Mouse (Mus musculus): Measurements from ENCODE around the gene Rbfox2. TPM values are rescaled to one million over a fixed set of nuclear protein-coding genes. Genes with fewer than 3 reads are reported as not detected.
A peak's percentile ranks its signal among the peaks of the same experiment; 100 is the strongest.

Rbfox2 gene
- total and polyA plus RNA-seq, 2 experiments: 17.4 to 21.5 TPM

GRCm38 (mm10) chr15:77234296-77234695 lies 72.5 kb downstream of the Rbfox2 start:
- Histone ChIP-seq H3K4me1 (ENCODE audit: control insufficient read depth, insufficient read depth, low read length) (peaks cover 13% of the 10 kb centered on the region), H3K27me3 (ENCODE audit: control insufficient read depth, insufficient read depth, low read length) (no peaks in the 10 kb centered on the region), H3K27ac (replicated peaks; ENCODE audit: insufficient read depth, low read depth, low read length) (no peak overlapping the region), H3K36me3 (ENCODE audit: control insufficient read depth, insufficient read depth, low read length) (no peaks in the 10 kb centered on the region), H3K79me2 (ENCODE audit: control insufficient read depth, insufficient read depth, low read length) (peaks cover 28% of the 10 kb centered on the region; the same call in 1 of the 2 replicates), H3K4me3 (ENCODE audit: insufficient read depth, low read depth, low read length) (no peak overlapping the region), H3K9ac (ENCODE audit: low read depth, low read length) (no peak overlapping the region)
- WGBS: 47% methylated on average over 4 of the region's 4 CpGs
- DNase-seq (ENCODE audit: extremely low read depth, low read depth, low spot score): no peak
- TF ChIP-seq POLR2A (IDR thresholded peaks at IDR 0.05; ENCODE audit: extremely low read depth, insufficient read depth, low read length) (no peak), CTCF (IDR thresholded peaks at IDR 0.05; ENCODE audit: low read depth, low read length) (no peak)

- DNase-seq (ENCODE audit: extremely low read depth, low read depth, low spot score): no peak
- peaks cover 18% of the 10 kb centered on the region; the same call in 1 of the 2 replicates for H3K79me2 ChIP-seq (ENCODE audit: control insufficient read depth, insufficient read depth, low read length)
- no peak overlapping the region for H3K9ac ChIP-seq (ENCODE audit: low read depth, low read length)
- TF ChIP-seq CTCF (IDR thresholded peaks at IDR 0.05; ENCODE audit: low read depth, low read length): no peak
- no peak for TF ChIP-seq POLR2A (IDR thresholded peaks at IDR 0.05; ENCODE audit: extremely low read depth, insufficient read depth, low read length)
- WGBS: 82% methylated on average over 3 of the region's 3 CpGs
- H3K4me3 ChIP-seq (ENCODE audit: insufficient read depth, low read depth, low read length): no peak overlapping the region
- peaks cover 8% of the 10 kb centered on the region for H3K4me1 ChIP-seq (ENCODE audit: control insufficient read depth, insufficient read depth, low read length)
- H3K36me3 ChIP-seq (ENCODE audit: control insufficient read depth, insufficient read depth, low read length): no peaks in the 10 kb centered on the region
- H3K27ac ChIP-seq (replicated peaks; ENCODE audit: insufficient read depth, low read depth, low read length): no peak overlapping the region
- H3K27me3 ChIP-seq (ENCODE audit: control insufficient read depth, insufficient read depth, low read length): no peaks in the 10 kb centered on the region
Measured at GRCm38 (mm10) chr15:77230144-77230543, 76.7 kb downstream of the Rbfox2 start.

- 20% methylated on average over 7 of the region's 7 CpGs for WGBS
- H3K4me3 ChIP-seq (ENCODE audit: insufficient read depth, low read depth, low read length): no peak overlapping the region
- peak overlapping the region; percentile 50 for H3K9ac ChIP-seq (ENCODE audit: low read depth, low read length)
- H3K27ac ChIP-seq (replicated peaks; ENCODE audit: insufficient read depth, low read depth, low read length): peak overlapping the region; percentile 26
- H3K4me1 ChIP-seq (ENCODE audit: control insufficient read depth, insufficient read depth, low read length): peaks cover 8% of the 10 kb centered on the region
- H3K27me3 ChIP-seq (ENCODE audit: control insufficient read depth, insufficient read depth, low read length): no peaks in the 10 kb centered on the region
- H3K36me3 ChIP-seq (ENCODE audit: control insufficient read depth, insufficient read depth, low read length): no peaks in the 10 kb centered on the region
- 0 out of 2 replicates have a peak, but pooled peaks have one; percentile 10 for TF ChIP-seq CTCF (IDR thresholded peaks at IDR 0.05; ENCODE audit: low read depth, low read length)
- no peak for TF ChIP-seq POLR2A (IDR thresholded peaks at IDR 0.05; ENCODE audit: extremely low read depth, insufficient read depth, low read length)
- DNase-seq (ENCODE audit: extremely low read depth, low read depth, low spot score): peak; percentile 81
- peaks cover 12% of the 10 kb centered on the region; the same call in 1 of the 2 replicates for H3K79me2 ChIP-seq (ENCODE audit: control insufficient read depth, insufficient read depth, low read length)
Measured at GRCm38 (mm10) chr15:77226831-77227354, 79.9 kb downstream of the Rbfox2 start.

- 60% methylated on average over 4 of the region's 4 CpGs for WGBS
- TF ChIP-seq POLR2A (IDR thresholded peaks at IDR 0.05; ENCODE audit: extremely low read depth, insufficient read depth, low read length) (no peak), CTCF (IDR thresholded peaks at IDR 0.05; ENCODE audit: low read depth, low read length) (no peak)
- no peak overlapping the region for H3K4me3 ChIP-seq (ENCODE audit: insufficient read depth, low read depth, low read length)
Measured at GRCm38 (mm10) chr15:77225858-77226257, 80.9 kb downstream of the Rbfox2 start.

GRCm38 (mm10) chr15:77225274-77225673 lies 81.5 kb downstream of the Rbfox2 start:
- no peaks in the 10 kb centered on the region for H3K36me3 ChIP-seq (ENCODE audit: control insufficient read depth, insufficient read depth, low read length)
- peaks cover 12% of the 10 kb centered on the region for H3K4me1 ChIP-seq (ENCODE audit: control insufficient read depth, insufficient read depth, low read length)
- H3K27ac ChIP-seq (replicated peaks; ENCODE audit: insufficient read depth, low read depth, low read length): no peak overlapping the region
- H3K4me3 ChIP-seq (ENCODE audit: insufficient read depth, low read depth, low read length): no peak overlapping the region
- no peaks in the 10 kb centered on the region for H3K27me3 ChIP-seq (ENCODE audit: control insufficient read depth, insufficient read depth, low read length)
- no peak for DNase-seq (ENCODE audit: extremely low read depth, low read depth, low spot score)
- H3K79me2 ChIP-seq (ENCODE audit: control insufficient read depth, insufficient read depth, low read length): peaks cover 9% of the 10 kb centered on the region; the same call in 1 of the 2 replicates
- no peak for TF ChIP-seq POLR2A (IDR thresholded peaks at IDR 0.05; ENCODE audit: extremely low read depth, insufficient read depth, low read length)
- peak; percentile 71 for TF ChIP-seq CTCF (IDR thresholded peaks at IDR 0.05; ENCODE audit: low read depth, low read length)
- H3K9ac ChIP-seq (ENCODE audit: low read depth, low read length): no peak overlapping the region

More at GRCm38 (mm10) chr15:77225858-77226257, 80.9 kb downstream of the Rbfox2 start:
- Histone ChIP-seq H3K9ac (ENCODE audit: low read depth, low read length) (no peak overlapping the region), H3K4me1 (ENCODE audit: control insufficient read depth, insufficient read depth, low read length) (peaks cover 8% of the 10 kb centered on the region), H3K27ac (replicated peaks; ENCODE audit: insufficient read depth, low read depth, low read length) (no peak overlapping the region), H3K27me3 (ENCODE audit: control insufficient read depth, insufficient read depth, low read length) (no peaks in the 10 kb centered on the region), H3K36me3 (ENCODE audit: control insufficient read depth, insufficient read depth, low read length) (no peaks in the 10 kb centered on the region), H3K79me2 (ENCODE audit: control insufficient read depth, insufficient read depth, low read length) (peaks cover 9% of the 10 kb centered on the region; the same call in 1 of the 2 replicates)
- no peak for DNase-seq (ENCODE audit: extremely low read depth, low read depth, low spot score)

- DNase-seq (ENCODE audit: extremely low read depth, low read depth, low spot score): no peak
- 86% methylated on average over 4 of the region's 4 CpGs for WGBS
- Histone ChIP-seq H3K27ac (replicated peaks; ENCODE audit: insufficient read depth, low read depth, low read length) (no peak overlapping the region), H3K36me3 (ENCODE audit: control insufficient read depth, insufficient read depth, low read length) (no peaks in the 10 kb centered on the region), H3K4me1 (ENCODE audit: control insufficient read depth, insufficient read depth, low read length) (peaks cover 7% of the 10 kb centered on the region; the same call in 1 of the 2 replicates), H3K79me2 (ENCODE audit: control insufficient read depth, insufficient read depth, low read length) (peaks cover 30% of the 10 kb centered on the region), H3K9ac (ENCODE audit: low read depth, low read length) (no peak overlapping the region), H3K4me3 (ENCODE audit: insufficient read depth, low read depth, low read length) (no peak overlapping the region), H3K27me3 (ENCODE audit: control insufficient read depth, insufficient read depth, low read length) (no peaks in the 10 kb centered on the region)
- TF ChIP-seq POLR2A (IDR thresholded peaks at IDR 0.05; ENCODE audit: extremely low read depth, insufficient read depth, low read length) (no peak), CTCF (IDR thresholded peaks at IDR 0.05; ENCODE audit: low read depth, low read length) (no peak)
Measured at GRCm38 (mm10) chr15:77220833-77221232, 86.0 kb downstream of the Rbfox2 start.

Data from liver, adult 2 months (tissue).